Mouse (Mus musculus) hematopoietic stem cell, adult 5-6 weeks (primary cell): ENCODE results near the gene Fbxo41. TPM values are rescaled to one million over a fixed set of nuclear protein-coding genes. Genes with fewer than 3 reads are reported as not detected.

ENCODE experiments used
- ATAC-seq, 2 experiments: fragments of 125-278 bp in 1 of 2; replicated peaks in 1 of 2; 2 replicates each; pipeline ENCODE4 v1.8.0; 2016 to 2017; ENCODE audit warnings: inconsistent platforms in 2 of 2, mild to moderate bottlenecking in 2 of 2, moderate number of reproducible peaks in 2 of 2, low read depth in 1 of 2, moderate TSS enrichment in 1 of 2; ENCODE audit not compliant: low FRiP score in 2 of 2, poor library complexity in 2 of 2, severe bottlenecking in 2 of 2, insufficient read depth in 1 of 2, low TSS enrichment in 1 of 2
- total RNA-seq: library from RNA; stranded (forward); fragments of 172-1452, 232-1000 nt; gene quantifications from 2 replicates; pipeline ENCODE4 v1.2.3, GENCODE M21; 2017

Fbxo41 gene
- not detected in 2 replicates for total RNA-seq

GRCm38 (mm10) chr6:85502911-85503250, at the start of gene Fbxo41:
Fbxo41 (minus strand) TSS chr6:85502994.
- no peak for ATAC-seq

GRCm38 (mm10) chr6:85547642-85548041, 44.8 kb upstream of the Fbxo41 start:
- no peak for ATAC-seq

- ATAC-seq: no peak
Observed at GRCm38 (mm10) chr6:85544251-85544881, 41.6 kb upstream of the Fbxo41 start.

- ATAC-seq: no peak
Observed at GRCm38 (mm10) chr6:85543351-85544175, 40.8 kb upstream of the Fbxo41 start.

- ATAC-seq: no peak
Observed at GRCm38 (mm10) chr6:85522825-85523224, 20.0 kb upstream of the Fbxo41 start.

GRCm38 (mm10) chr6:85522026-85522425, 19.2 kb upstream of the Fbxo41 start:
- no peak for ATAC-seq

- no peak for ATAC-seq
Observed at GRCm38 (mm10) chr6:85518091-85518693, 15.4 kb upstream of the Fbxo41 start.

GRCm38 (mm10) chr6:85515941-85516340, 13.1 kb upstream of the Fbxo41 start:
- ATAC-seq: no peak

- ATAC-seq: peak in 1 of 2 experiments; percentile 39; a peak in 1 of 4 replicates
Observed at GRCm38 (mm10) chr6:85513531-85513910, 10.7 kb upstream of the Fbxo41 start, which contains the start of gene Egr4. Egr4 (minus strand) TSS chr6:85513589.

- no peak for ATAC-seq
Observed at GRCm38 (mm10) chr6:85512577-85513530, 10.1 kb upstream of the Fbxo41 start.

GRCm38 (mm10) chr6:85512056-85512440, 9.3 kb upstream of the Fbxo41 start:
- no peak for ATAC-seq

- peak; percentile 13 to 67; a peak in 1 of 4 replicates for ATAC-seq
Observed at GRCm38 (mm10) chr6:85511286-85512055, 8.7 kb upstream of the Fbxo41 start.

GRCm38 (mm10) chr6:85510476-85510875, 7.7 kb upstream of the Fbxo41 start:
- no peak for ATAC-seq

- no peak for ATAC-seq
Observed at GRCm38 (mm10) chr6:85508602-85509001, 5.8 kb upstream of the Fbxo41 start.

- no peak for ATAC-seq
Observed at GRCm38 (mm10) chr6:85504908-85505307, 2.1 kb upstream of the Fbxo41 start.

- no peak for ATAC-seq
Observed at GRCm38 (mm10) chr6:85502103-85502910, 487 bp downstream of the Fbxo41 start.
